12 mouse cellular contexts compared by ENCODE assay signal in the genomic region with DNA sequence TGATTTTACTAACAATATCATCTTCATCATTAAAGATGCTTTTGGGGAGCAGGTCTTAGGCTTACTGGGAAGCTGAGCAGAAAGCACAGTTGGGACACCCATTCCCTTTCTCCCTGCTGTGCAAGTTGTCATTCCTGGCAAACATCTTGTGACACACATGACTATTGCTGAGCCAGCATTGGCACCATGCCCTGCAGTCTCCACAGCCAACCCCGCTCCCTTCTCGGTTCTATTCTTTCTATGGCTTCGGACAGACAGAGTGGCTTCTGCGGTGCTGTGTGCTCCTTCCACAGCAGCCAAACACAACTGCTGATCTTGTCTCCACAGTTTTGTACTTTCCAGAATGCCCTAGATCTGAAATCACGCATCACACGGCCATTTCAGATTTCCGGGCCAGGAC.
DNase-seq lines count a peak whose midpoint lies in the region; ATAC-seq and TF ChIP-seq lines count a peak whose summit lies in the region.
"Had no signal": no experiment of that assay in that cellular context is flagged by ENCODE, and none has a peak within 500 bp of the region (broad histone marks: within the 10 kb centered on the region; RNA-seq: fewer than 3 reads in every experiment).

No protein-coding gene starts in this region.

- TF ChIP-seq CTCF in kidney, adult 2 months (conservative IDR thresholded peaks at IDR 0.05; ENCODE audit: insufficient read depth, insufficient read length, low read depth, low read length) = no peak

- no peak overlapping the region for H3K4me2 ChIP-seq in neural tube, embryonic 15.5 days
- H3K4me2 ChIP-seq: limb, embryonic 15.5 days; stomach, embryonic 15.5 days had no signal

- H3K36me3 ChIP-seq in kidney, adult 2 months (ENCODE audit: control insufficient read depth, insufficient read depth, low read length) = no peaks in the 10 kb centered on the region
- no peaks in the 10 kb centered on the region for H3K36me3 ChIP-seq in neural tube, embryonic 15.5 days
- H3K36me3 ChIP-seq: limb, embryonic 15.5 days; stomach, embryonic 15.5 days had no signal

- DNase-seq in adrenal gland, adult 2 months = peak; percentile 52
- no peak for DNase-seq in adrenal gland, postnatal 4 days (ENCODE audit: low spot score in 2 of 2)
- DNase-seq in kidney, adult 2 months = peak; percentile 43
- no peak for DNase-seq in kidney, adult 8-10 months
- peak; percentile 62 for DNase-seq in adrenal gland, postnatal 25 days
- peak; percentile 31 for DNase-seq in layer of hippocampus, adult 9-10 months (ENCODE audit: low spot score)
- DNase-seq: gastrocnemius, postnatal 10 days had no signal

- no peak overlapping the region for H3K27ac ChIP-seq in kidney, adult 2 months (ENCODE audit: insufficient read depth, low read depth, low read length)
- no peak overlapping the region for H3K27ac ChIP-seq in neural tube, embryonic 15.5 days (replicated peaks)
- H3K27ac ChIP-seq: limb, embryonic 15.5 days; stomach, embryonic 15.5 days had no signal

- TF ChIP-seq POLR2A in kidney, adult 2 months (IDR thresholded peaks at IDR 0.05; ENCODE audit: low read depth, low read length) = no peak

- no peak overlapping the region for H3K9ac ChIP-seq in neural tube, embryonic 15.5 days (replicated peaks)
- H3K9ac ChIP-seq: limb, embryonic 15.5 days; stomach, embryonic 15.5 days had no signal

- H3K9me3 ChIP-seq in neural tube, embryonic 15.5 days (replicated peaks) = no peaks in the 10 kb centered on the region
- H3K9me3 ChIP-seq: limb, embryonic 15.5 days; stomach, embryonic 15.5 days had no signal

- ATAC-seq in megakaryocyte, adult 5-6 weeks (ENCODE audit: poor library complexity, severe bottlenecking) = no peak
- ATAC-seq in neural tube, embryonic 15.5 days (ENCODE audit: low FRiP score) = no peak
- ATAC-seq: midbrain, embryonic 16.5 days had no signal

- no peak overlapping the region for H3K4me3 ChIP-seq in kidney, adult 2 months (ENCODE audit: insufficient read depth, low read depth, low read length)
- no peak overlapping the region for H3K4me3 ChIP-seq in neural tube, embryonic 15.5 days (replicated peaks)
- H3K4me3 ChIP-seq: limb, embryonic 15.5 days; stomach, embryonic 15.5 days had no signal

- 73% methylated on average over 7 of the region's 7 CpGs for WGBS in kidney, adult 2 months
- 71% methylated on average over 7 of the region's 7 CpGs for WGBS in neural tube, embryonic 15.5 days

- no peaks in the 10 kb centered on the region for H3K27me3 ChIP-seq in kidney, adult 2 months (replicated peaks; ENCODE audit: control insufficient read depth, insufficient read depth, low read length)
- peaks cover 7% of the 10 kb centered on the region; the same call in 1 of the 2 replicates for H3K27me3 ChIP-seq in neural tube, embryonic 15.5 days (replicated peaks)
- H3K27me3 ChIP-seq: stomach, embryonic 15.5 days had no signal

- H3K4me1 ChIP-seq in kidney, adult 2 months (ENCODE audit: control insufficient read depth, insufficient read depth, low read length) = no peaks in the 10 kb centered on the region
- peaks cover 17% of the 10 kb centered on the region for H3K4me1 ChIP-seq in neural tube, embryonic 15.5 days

Comparison
In these comparisons a context has a peak if more than half of its experiments do, and no peak if none do; other contexts are left out.
1. DNase-seq: peak in adrenal gland, adult 2 months (single experiment), kidney, adult 2 months (single experiment), adrenal gland, postnatal 25 days (single experiment) and layer of hippocampus, adult 9-10 months (single experiment); none in adrenal gland, postnatal 4 days (0 of 2) and kidney, adult 8-10 months (0 of 2).